Mouse (Mus musculus) urinary bladder, postnatal 10 days (tissue): ENCODE results near the gene 5330417C22Rik.

Source experiments
- DNase-seq: peaks from one replicate; pipeline ENCODE4 v3.0.0; 2022; ENCODE audit warnings: low spot score

5330417C22Rik gene

DNA sequence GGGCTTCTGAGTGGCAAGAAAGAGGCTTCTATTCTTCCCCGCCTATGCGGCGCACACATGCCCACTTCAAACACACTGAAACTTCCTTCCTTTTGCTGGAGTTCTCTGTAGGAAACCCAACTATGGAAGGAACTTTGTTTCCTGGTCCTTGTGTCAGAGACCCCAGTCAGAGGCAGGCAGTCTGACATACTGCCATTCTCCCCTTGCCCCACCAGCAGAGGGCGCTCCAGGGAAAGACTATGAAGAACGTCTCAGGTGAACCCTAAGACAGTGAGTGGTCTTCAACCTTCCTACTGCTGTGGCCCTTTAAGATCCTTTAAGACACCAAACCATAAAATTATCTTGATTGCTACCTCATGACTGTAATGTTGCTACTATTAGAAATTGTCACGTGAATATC, 69.9 kb downstream of the 5330417C22Rik start:
- DNase-seq, result no peak

DNA sequence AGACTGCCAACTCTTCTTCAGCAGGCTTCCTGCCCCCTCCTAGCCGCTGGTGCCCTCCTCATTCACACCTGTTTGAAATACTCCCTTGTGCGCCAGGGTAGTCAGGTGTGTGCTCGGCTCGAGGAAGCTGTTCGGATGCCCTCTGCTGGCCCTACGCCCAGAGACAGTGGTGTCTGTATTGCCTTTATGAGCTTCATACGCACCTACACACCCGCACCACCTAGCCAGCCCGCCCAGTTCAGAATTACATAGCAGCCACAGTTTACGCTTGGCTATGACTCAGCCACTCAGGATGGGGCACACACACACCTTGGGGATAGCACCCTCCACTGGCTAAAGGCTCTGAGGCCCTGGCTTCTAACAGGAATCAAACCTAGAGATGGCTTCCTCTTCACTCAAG, 77.5 kb downstream of the 5330417C22Rik start:
- no peak for DNase-seq

DNA sequence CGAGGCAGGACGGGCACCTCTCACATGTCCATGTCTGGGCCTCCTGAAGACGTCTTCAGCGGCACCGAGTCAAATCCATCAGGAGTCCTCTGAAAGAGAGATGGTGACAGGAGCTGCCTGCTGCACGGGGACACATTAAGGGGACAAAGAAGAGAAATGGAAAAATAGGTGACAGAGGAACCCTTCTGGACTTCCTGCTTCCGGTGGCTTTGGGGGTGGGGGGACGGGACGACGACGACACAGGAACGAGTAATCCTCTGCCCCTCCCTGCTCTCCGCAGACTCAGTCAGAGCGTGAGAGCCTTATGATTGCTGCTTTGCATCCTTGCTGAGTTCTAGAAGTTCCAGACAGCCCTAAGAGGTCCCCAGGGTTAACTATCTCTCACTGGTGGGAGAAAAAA, 78.0 kb downstream of the 5330417C22Rik start:
- no peak for DNase-seq

DNA sequence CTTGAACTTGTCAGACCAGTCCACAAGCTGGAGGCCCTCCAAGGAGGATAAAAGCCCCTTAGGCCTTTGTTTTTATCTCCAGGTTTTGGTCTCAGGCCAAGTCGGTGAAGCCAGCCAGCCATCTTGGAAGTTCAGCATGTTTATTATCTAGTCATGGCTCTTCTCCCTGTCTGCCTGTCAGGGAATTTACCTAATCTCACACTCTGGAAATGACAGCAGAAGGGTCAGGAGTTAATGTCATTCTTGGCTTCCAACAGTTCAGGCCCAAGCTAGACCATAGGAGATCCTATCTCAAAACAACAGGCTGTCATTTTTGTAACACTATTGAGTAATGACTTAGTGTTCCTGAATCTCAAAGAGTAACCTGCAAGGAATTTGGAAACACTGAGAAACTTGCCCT, 82.2 kb downstream of the 5330417C22Rik start:
- no peak for DNase-seq

DNA sequence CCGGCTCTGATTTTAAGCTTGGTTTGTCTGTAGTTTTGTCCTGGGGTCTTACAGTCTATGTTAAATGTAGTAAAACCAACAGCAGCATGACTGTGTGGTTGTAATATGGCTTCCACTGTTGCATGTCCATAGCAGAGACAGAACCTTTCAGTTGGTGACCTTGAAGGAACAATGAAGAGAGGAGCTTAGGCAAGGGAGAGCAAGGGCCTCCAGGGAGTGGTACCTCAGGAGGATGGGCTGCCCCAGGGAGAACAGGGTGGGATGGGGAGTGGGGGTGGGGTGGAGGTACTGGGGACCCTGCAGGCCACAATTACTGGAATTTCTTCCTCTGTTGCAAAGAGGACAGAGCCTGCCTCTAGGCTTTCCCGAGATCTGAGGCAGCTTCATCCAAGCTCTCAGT, 84.4 kb downstream of the 5330417C22Rik start:
- DNase-seq, result no peak

DNA sequence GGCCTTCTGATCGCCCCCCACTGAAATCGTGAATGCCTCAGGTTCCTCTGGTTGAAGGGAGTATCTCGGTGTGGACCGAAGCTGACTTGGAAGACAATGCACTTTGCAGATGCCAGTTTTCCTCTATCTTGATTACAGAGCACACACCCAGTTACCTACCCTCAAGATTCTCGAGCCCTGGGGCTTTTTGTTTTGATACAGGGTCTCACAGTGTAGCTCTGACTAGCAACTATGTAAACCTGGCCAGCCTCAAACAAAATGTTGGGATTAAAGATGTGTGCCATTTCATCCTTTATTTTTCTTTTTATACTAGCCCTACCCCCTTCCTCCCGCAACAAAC, 91.0 kb downstream of the 5330417C22Rik start:
- DNase-seq, result no peak

DNA sequence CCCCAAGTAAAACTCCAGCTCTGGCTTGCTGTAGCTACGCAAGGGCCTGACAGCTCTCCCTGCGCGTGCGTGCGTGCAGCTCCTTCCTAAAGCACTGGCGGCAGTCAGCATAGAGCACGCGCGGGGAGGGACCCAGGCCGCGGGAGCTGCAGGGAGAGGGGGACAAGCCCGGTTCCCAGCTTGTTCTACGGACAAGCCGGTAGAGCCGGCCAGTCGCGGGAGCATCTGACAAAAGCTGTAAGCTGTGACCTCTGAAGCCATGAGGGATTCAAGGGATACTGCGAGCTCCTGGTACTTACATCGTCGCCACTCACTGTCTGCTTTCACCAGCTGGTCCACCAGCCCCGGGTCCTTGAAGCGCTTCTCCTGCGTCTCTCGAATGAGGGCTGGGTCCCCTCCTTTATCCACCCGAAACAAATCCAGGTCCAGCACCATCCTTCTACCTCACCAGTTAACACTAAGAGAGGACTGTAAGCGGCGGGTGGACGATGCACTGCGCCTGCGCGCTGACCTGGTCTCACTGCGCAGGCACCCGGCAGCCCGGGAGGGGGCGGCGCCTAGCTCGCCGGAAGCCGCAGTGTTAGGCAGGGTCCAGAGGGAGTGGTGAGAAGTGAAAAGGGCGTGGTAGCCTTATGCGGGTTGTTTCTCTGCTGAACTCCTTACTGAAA, 91.5 kb downstream of the 5330417C22Rik start, which contains the start of gene Sars:
Gene Sars (minus strand): TSS at position 512 of the 668 bp plus-strand sequence.
- DNase-seq, result peak; percentile 65

DNA sequence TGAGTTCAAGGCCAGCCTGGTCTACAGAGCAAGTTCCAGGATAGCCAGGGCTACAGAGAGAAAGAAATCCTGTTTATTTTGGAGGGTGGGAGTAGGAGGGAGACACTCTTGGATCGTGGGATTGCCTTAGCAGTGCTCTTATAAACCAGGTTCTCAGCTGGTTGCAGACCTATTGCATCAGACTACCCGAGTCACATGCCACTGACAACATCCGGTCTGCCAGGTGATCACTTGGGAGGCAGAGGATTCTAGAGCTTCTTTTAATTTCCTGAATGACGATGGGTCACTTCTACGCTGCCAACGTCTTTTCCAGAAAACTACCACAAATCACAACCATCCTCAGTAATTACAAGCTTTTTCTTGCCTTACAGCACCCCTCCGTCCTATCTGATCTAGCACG, 92.3 kb downstream of the 5330417C22Rik start:
- DNase-seq, result no peak

DNA sequence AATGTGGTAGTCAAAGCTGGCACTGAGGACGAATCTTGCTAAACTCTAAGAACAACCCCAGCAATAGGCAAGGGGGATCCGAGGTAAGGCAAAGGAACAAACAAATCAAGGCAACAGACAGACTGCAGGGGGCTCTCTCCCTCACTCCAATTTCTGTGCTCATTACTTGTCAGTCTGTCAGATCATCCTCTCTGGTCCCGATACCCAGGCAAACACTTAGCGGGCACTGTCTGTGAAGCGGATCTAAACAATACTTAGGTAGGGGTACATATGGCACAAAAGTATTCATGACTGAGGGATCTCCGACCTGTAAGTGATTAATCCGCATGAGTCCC, 100.0 kb downstream of the 5330417C22Rik start:
- DNase-seq, result no peak

DNA sequence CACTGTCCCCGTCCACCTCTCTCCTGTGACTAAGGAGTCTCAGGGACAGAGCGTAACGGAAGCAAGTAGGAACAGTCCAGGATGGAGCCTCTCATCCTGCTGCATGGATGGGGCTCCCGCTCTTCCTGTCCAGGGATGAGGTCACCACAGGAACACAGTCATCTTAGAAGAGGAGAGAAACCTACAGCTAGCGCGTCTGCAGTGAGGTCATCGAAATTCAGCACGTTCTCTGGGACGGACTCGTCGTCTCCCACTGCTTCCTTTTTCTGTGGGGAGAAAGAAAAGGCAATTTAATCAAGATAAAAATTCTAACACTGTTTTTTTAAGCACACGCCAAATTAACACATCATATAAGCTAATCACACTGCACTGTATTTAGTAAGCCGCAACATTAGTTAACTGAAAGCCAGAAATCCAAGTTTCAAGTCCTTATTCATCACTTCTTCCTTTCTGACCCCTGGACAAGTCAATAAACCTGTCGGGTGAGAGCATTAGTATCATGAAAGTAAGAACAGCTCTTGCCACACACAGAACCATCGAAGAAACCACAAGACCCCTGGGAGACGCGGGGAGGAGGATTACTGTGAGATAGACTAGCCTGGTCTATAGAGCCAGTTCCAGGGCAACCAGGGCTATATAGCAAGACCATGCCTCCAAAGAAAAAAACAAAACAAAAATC, 100.5 kb downstream of the 5330417C22Rik start:
- DNase-seq, result no peak

DNA sequence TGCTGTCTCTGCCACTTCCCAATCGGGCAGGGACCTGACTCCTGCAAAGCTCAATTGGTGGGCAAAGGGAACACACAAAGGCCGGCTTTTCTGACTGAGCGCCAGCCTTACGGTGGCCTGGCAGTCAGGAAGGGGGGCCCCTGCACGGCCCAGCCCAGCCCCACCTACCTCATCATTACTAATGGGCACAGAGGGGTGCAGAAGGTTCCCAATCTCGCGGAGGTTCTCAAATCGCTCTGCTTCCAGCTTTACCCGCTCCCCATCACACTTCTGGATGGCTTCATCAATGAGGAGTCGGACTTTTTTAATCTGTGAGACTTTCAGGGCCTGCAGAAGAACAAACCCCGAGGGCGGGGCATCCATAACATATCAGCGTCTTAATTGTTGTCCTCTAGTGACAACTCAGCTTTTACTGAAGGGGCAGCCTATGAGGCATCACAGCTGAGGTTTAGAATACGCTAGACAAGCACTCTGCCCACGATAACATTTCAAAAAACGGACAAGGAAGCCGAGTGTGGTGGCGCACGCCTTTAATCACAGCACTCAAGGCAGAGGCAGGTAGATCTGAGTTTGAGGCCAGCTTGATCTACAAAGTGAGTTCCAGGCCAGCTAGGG, 102.3 kb downstream of the 5330417C22Rik start:
- DNase-seq, result no peak

DNA sequence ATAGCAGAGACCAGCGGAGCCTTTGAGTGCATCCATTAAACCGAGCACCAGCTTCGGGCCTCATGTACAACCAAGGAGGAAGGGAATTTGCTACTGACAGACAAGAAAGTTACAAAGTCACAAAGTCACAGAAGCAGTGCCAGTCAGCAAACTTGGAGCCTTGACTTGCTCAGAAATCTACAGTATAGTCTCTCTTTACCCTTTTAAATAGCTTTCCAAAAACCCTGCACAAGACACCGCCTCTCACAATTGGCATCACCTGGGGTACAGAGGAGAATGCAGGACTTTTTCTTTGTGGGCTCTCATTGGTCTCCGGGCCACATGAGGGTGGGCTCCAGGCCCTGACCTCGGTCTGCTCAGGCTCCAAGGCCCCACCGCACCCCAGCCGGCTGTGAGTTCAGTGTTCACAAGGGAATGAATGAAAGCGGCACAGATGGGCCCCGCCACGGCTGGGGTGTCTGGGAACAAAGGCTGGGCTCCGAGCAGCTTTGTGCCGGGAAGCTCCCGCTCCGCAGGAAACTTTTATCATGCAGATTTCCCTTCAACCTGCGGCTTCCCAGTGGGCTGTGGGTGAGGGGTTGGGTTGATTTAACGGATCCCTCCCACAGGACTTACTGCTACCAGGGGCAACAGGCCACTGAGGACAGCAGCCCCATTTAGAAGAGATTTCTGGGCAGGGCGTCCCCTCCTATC, 103.0 kb downstream of the 5330417C22Rik start:
- no peak for DNase-seq

DNA sequence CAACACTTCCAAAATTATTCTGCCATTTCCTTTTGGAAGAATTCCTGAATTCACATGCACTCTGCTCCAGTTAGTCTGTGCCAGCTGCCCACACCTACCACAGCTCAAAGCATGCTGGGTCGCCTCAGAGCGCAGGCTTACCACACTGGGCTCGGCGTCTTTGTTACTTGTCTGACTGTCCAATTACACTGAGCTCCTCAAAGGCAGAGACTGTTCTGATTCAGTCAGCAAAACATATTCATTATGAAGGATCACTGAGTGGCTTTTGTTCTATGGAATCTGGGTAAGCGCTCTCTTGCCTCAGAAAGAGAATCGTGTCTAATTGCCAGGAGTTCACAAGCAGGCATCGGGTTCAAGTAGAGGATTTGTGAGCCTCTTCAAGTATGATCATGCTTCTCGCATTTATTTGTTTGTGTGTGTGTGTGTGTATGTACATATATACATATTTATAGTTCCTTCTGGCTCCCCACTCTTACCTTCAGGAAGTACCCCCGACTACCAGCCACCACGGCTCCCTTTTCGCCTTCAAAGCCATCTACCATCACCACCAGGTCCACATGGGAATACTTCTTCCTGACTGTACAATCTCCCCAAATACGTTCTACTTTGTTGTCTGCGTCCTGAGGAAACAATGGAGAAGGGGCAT, 103.7 kb downstream of the 5330417C22Rik start:
- DNase-seq, result no peak

DNA sequence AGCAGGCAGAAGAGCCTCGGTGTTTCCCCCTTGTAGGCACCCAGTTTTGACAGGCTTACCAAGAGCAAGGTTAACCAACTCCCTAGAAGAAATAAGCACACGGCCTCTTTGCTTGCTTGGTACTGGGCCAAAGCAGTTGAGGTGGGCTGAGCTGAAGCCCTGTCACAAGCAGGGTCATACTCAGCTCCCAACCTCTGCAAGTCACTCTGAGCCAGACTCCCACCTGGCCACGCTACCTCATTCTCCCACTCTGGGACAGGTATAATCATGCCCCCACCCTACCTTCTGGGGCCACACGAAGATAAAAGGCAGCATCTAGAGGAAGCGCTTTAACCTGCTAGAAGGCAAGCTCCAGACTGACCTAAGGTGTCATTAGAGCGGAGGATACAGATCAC, 110.7 kb downstream of the 5330417C22Rik start:
- DNase-seq, result no peak

DNA sequence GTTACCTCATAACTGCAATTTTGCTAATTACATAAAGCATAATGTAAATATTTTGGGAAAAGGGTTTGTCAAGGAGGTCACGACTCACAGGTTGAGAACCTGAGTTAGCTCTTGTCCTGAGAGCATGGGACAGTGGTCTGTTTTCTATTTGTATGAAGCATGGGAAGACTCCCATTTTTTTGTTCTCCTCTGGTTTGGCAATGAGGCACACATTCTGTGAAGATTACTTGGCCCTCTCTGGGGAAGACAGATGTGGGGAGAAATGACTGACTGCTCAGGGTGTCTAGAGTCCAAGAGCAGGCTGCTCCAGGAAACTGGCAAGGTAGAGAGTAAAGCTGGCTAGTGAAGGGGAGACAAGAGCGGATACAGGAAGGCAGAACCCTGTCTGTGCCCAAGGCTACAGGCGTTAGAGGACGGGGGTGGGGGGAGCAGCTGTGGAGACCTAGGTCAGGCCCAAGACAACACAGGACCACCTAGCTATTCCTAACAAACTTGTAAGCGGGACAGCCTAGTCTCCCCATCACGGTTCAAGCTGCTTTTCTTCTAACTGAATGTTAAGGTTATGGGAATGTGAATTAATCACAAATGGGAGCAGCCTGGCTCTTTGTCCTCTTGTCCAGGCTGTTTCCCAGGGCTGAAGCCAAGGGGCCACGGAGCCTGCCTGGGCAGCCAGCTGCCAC, 111.3 kb downstream of the 5330417C22Rik start:
- DNase-seq, result no peak

DNA sequence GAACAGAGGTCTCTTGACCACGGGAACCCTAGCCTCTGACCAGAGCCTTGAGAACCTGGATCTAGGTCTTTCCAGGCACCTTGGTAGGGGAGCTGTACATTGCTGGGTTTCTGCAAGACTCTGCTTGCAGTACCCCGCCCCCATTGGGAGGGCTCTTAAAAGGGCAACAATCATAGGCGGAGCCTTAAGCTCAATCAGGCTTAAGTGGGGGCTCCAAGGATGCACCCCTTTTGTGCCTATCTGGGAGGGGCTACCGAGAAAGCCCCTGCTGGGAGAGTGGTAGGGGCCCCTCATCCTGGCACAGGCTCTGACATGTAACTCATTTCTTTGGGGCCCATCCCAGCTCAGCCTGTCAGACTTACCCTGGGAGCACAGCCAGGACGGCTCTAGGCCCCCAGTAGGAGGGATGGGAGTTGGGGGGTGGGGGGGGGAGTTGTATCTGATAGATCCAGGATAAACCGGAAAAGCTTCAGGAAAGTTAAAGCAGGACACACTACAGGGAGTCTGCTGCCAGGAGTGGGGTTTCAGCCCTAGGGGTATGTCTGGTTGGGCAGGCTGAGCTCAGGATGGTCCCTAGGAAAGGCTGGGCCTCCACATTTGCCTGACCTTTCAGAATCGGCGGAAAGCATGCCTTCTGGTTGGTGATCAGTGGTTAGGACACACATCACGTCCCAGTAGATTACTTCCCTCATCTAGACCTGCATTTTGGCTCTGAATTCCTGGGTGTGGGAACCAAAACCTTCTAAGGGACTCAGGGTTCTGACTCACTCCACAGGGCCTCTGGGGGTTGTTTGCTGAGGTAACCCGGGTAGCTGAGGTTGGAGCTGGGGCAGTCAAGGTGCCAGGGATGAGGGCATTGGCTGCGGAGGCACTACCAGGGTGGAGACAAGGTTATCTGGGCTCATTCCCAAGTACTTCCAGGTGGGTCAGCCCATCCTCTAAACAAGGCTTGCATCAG, 112.2 kb downstream of the 5330417C22Rik start:
- DNase-seq, result no peak

DNA sequence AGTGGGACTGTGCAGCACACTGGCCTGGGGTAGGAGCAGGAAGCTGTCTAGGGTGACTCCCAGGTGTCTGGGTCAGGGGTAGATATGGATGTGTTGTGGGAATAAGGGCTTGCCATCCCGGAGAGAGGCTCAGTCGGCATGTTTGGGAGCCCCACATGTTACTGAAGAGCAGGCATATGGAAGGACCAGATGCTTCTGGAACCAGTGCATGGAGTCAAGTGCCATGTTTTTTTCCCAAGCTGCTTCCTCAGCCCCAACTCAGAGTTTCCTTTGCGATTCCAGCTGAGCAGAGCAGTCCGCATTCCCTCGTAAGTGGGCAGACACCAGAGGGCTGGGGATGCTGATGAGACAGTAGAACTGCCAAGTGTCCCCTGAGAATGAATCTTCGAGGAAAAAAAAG, 113.3 kb downstream of the 5330417C22Rik start:
- no peak for DNase-seq

DNA sequence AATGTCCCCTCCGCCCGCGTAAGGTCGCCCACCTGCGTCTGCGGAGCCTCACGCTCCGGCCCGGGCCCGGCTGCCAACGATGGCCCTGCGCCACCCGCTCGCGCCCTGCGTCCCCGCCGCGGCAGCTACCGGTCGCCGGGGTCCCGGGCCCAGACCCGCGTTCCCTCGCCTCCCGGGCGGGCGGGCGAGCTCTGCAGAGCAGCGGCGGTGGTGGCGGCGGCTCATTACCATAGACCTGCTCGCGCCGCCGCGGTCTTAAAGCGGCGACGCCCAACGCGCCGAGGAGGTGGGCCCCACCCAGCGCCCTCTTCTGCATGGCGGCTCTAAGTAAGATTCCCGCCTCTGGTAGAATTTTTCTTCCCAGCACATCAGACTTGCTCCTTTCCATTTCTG, 120.5 kb downstream of the 5330417C22Rik start:
- DNase-seq, result no peak

DNA sequence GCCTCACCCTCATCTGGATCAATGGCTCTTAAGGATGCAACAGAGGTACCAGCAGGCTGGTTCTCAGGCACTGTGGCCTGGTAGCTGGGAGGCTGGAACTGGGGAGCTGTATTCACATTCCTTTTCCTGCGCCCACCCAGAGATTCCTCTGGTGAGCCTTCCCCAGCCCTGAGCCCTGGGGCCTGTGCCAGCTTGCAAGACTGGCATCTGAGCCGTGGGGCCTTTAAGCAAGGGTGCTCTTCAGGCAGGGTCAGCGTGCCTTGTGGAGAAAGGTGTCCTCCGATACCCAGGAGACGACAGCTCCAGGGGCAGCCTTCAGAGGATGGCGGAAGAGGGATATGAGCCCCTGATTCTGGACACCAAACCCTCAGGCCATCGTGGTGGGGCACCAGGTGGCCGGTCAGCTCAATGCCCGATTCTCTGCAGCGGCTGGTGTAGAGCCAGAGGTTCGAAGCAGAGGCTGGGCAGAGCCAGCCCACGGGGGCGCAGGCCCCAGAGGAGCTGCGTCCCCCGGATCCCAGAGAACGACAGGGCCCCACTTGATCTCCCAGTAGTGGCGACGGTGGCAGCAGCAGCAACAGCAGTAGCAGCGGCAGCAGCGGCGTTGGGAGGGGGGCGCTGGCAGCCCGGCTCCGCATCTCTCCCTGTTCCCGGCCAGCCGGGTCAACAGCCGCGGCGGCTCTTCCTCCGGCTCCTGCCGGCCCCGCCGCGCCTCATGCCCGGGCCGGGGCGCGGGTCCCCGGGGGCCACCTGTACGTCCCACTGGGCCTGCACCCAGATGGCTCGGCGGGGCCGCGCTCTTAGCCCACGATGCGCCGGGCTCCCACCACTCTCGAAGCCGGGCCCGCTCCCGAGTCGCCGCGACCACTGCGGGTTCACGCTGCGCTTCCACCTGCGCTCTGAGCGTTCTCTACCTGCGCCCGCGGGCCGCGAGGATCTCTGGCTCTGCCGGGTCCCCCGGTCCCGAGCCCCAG, 121.2 kb downstream of the 5330417C22Rik start, which contains the start of gene Celsr2:
Gene Celsr2 (minus strand): TSS at position 696 of the 974 bp plus-strand sequence.
- DNase-seq, result no peak
